Mouse (Mus musculus): ENCODE results near the gene Chfr.

- peak; percentile 53 for TF ChIP-seq POLR2A (IDR thresholded peaks at IDR 0.05; ENCODE audit: borderline replicate concordance, insufficient read depth, low read length)
- no peak for TF ChIP-seq CTCF (IDR thresholded peaks at IDR 0.05; ENCODE audit: borderline replicate concordance, insufficient read depth, low read depth, low read length)
Measured at GRCm38 (mm10) chr5:110107581-110108304, 27.9 kb upstream of the Chfr start, which contains the start of gene Gtpbp6.
